Mouse (Mus musculus): ENCODE data around the gene Hamp.
"Not testable (repeated sequence)": the region's sequence is repeated elsewhere in the genome, so short reads cannot be mapped to it uniquely, and the experiment has no call there.

DNA sequence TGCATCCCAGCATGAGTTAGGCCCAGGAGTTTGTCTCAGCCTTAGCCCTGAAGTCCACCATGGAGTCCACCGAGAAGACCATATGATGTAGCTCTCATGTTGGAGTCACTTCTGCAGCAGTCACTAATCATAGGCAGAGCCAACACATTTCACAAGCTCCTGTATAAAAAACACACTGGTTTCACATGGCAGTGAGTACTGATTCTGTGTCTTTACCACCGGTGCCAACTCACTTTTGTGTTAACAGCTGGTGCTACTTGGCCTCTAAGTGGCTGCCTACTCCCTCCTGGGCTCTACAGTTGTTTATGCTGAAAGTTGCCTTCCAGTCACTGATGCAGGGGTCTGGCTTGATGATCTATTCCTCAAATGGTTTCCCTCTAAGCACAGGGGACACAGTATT, 19.3 kb downstream of the Hamp start, which contains the start of gene Hamp2:
- not testable (repeated sequence) for TF ChIP-seq CTCF, EP300 (IDR thresholded peaks at IDR 0.05; ENCODE audit: low read depth)
